Mouse (Mus musculus): ENCODE measurements at regions not wholly inside any gene's neighbourhood (a gene's known extent, or its start where the extent isn't known, plus 50 kb on each side); places are given as distances from the start of the nearest gene placed in this dataset.

- 69% methylated on average over 9 of the region's 9 CpGs for WGBS
- Histone ChIP-seq H3K4me3 (ENCODE audit: low read depth, low read length) (no peak overlapping the region), H3K4me2 (replicated peaks; ENCODE audit: low read depth, low read length) (no peak overlapping the region), H3K27ac (ENCODE audit: low read depth, low read length) (no peak overlapping the region), H3K9ac (ENCODE audit: low read depth, low read length) (no peak overlapping the region), H3K9me3 (ENCODE audit: control insufficient read depth, low read length) (no peaks in the 10 kb centered on the region; the same call in 1 of the 2 replicates), H3K4me1 (replicated peaks; ENCODE audit: control insufficient read depth, insufficient read depth, low read length) (no peaks in the 10 kb centered on the region; the same call in 1 of the 2 replicates), H3K27me3 (ENCODE audit: control insufficient read depth, insufficient read depth, low read length) (peaks cover 15% of the 10 kb centered on the region), H3K36me3 (ENCODE audit: control insufficient read depth, insufficient read depth, low read length) (no peaks in the 10 kb centered on the region)
- DNase-seq (ENCODE audit: low spot score) (no peak), ATAC-seq (ENCODE audit: low FRiP score) (no peak)
Measured at GRCm38 (mm10) chr3:52685434-52686181, 331.4 kb downstream of the Cog6 start.

GRCm38 (mm10) chr3:52680824-52681388 lies 336.1 kb downstream of the Cog6 start:
- Histone ChIP-seq H3K36me3 (ENCODE audit: control insufficient read depth, insufficient read depth, low read length) (no peaks in the 10 kb centered on the region), H3K9me3 (ENCODE audit: control insufficient read depth, low read length) (no peaks in the 10 kb centered on the region; the same call in 1 of the 2 replicates), H3K4me3 (ENCODE audit: low read depth, low read length) (no peak overlapping the region), H3K4me1 (replicated peaks; ENCODE audit: control insufficient read depth, insufficient read depth, low read length) (no peaks in the 10 kb centered on the region; the same call in 1 of the 2 replicates), H3K27ac (ENCODE audit: low read depth, low read length) (no peak overlapping the region), H3K27me3 (ENCODE audit: control insufficient read depth, insufficient read depth, low read length) (peaks cover 28% of the 10 kb centered on the region), H3K9ac (ENCODE audit: low read depth, low read length) (no peak overlapping the region), H3K4me2 (replicated peaks; ENCODE audit: low read depth, low read length) (no peak overlapping the region)
- ATAC-seq (ENCODE audit: low FRiP score) (peak; percentile 76), DNase-seq (ENCODE audit: low spot score) (peak; percentile 42)
- WGBS, result 34% methylated on average over 3 of the region's 3 CpGs

- no peaks in the 10 kb centered on the region; the same call in 1 of the 2 replicates for H3K4me1 ChIP-seq (replicated peaks; ENCODE audit: control insufficient read depth, insufficient read depth, low read length)
- no peak overlapping the region for H3K27ac ChIP-seq (ENCODE audit: low read depth, low read length)
- no peak overlapping the region for H3K4me3 ChIP-seq (ENCODE audit: low read depth, low read length)
- H3K4me2 ChIP-seq (replicated peaks; ENCODE audit: low read depth, low read length), result no peak overlapping the region
- no peaks in the 10 kb centered on the region for H3K36me3 ChIP-seq (ENCODE audit: control insufficient read depth, insufficient read depth, low read length)
- WGBS, result 90% methylated on average over 14 of the region's 14 CpGs
- H3K9ac ChIP-seq (ENCODE audit: low read depth, low read length), result no peak overlapping the region
- no peak for DNase-seq (ENCODE audit: low spot score)
- peaks cover 21% of the 10 kb centered on the region for H3K27me3 ChIP-seq (ENCODE audit: control insufficient read depth, insufficient read depth, low read length)
- ATAC-seq (ENCODE audit: low FRiP score), result no peak
- no peaks in the 10 kb centered on the region; the same call in 1 of the 2 replicates for H3K9me3 ChIP-seq (ENCODE audit: control insufficient read depth, low read length)
Measured at GRCm38 (mm10) chr3:52676886-52677670, 340.0 kb downstream of the Cog6 start.

GRCm38 (mm10) chr3:52670628-52671028 lies 346.4 kb downstream of the Cog6 start:
- Histone ChIP-seq H3K4me3 (ENCODE audit: low read depth, low read length) (no peak overlapping the region), H3K36me3 (ENCODE audit: control insufficient read depth, insufficient read depth, low read length) (no peaks in the 10 kb centered on the region), H3K27ac (ENCODE audit: low read depth, low read length) (no peak overlapping the region), H3K9me3 (ENCODE audit: control insufficient read depth, low read length) (no peaks in the 10 kb centered on the region), H3K9ac (ENCODE audit: low read depth, low read length) (no peak overlapping the region), H3K4me2 (replicated peaks; ENCODE audit: low read depth, low read length) (no peak overlapping the region), H3K4me1 (replicated peaks; ENCODE audit: control insufficient read depth, insufficient read depth, low read length) (no peaks in the 10 kb centered on the region), H3K27me3 (ENCODE audit: control insufficient read depth, insufficient read depth, low read length) (peaks cover under 1% of the 10 kb centered on the region; the same call in 1 of the 2 replicates)
- 94% methylated on average over 8 of the region's 8 CpGs for WGBS
- ATAC-seq (ENCODE audit: low FRiP score), result no peak
- no peak for DNase-seq (ENCODE audit: low spot score)

GRCm38 (mm10) chr3:52663161-52663602 lies 353.9 kb downstream of the Cog6 start:
- Histone ChIP-seq H3K4me2 (replicated peaks; ENCODE audit: low read depth, low read length) (no peak overlapping the region), H3K4me1 (replicated peaks; ENCODE audit: control insufficient read depth, insufficient read depth, low read length) (no peaks in the 10 kb centered on the region), H3K4me3 (ENCODE audit: low read depth, low read length) (no peak overlapping the region), H3K27me3 (ENCODE audit: control insufficient read depth, insufficient read depth, low read length) (no peaks in the 10 kb centered on the region), H3K36me3 (ENCODE audit: control insufficient read depth, insufficient read depth, low read length) (no peaks in the 10 kb centered on the region), H3K9ac (ENCODE audit: low read depth, low read length) (no peak overlapping the region), H3K9me3 (ENCODE audit: control insufficient read depth, low read length) (no peaks in the 10 kb centered on the region), H3K27ac (ENCODE audit: low read depth, low read length) (no peak overlapping the region)
- WGBS, result 47% methylated on average over 5 of the region's 5 CpGs
- ATAC-seq (ENCODE audit: low FRiP score) (no peak), DNase-seq (ENCODE audit: low spot score) (peak; percentile 29)

GRCm38 (mm10) chr3:52662164-52662908 lies 354.7 kb downstream of the Cog6 start:
- H3K36me3 ChIP-seq (ENCODE audit: control insufficient read depth, insufficient read depth, low read length), result no peaks in the 10 kb centered on the region
- H3K9me3 ChIP-seq (ENCODE audit: control insufficient read depth, low read length), result no peaks in the 10 kb centered on the region
- H3K4me1 ChIP-seq (replicated peaks; ENCODE audit: control insufficient read depth, insufficient read depth, low read length), result no peaks in the 10 kb centered on the region
- H3K9ac ChIP-seq (ENCODE audit: low read depth, low read length), result no peak overlapping the region
- H3K27ac ChIP-seq (ENCODE audit: low read depth, low read length), result no peak overlapping the region
- H3K4me3 ChIP-seq (ENCODE audit: low read depth, low read length), result no peak overlapping the region
- no peak for ATAC-seq (ENCODE audit: low FRiP score)
- H3K27me3 ChIP-seq (ENCODE audit: control insufficient read depth, insufficient read depth, low read length), result no peaks in the 10 kb centered on the region
- no peak overlapping the region for H3K4me2 ChIP-seq (replicated peaks; ENCODE audit: low read depth, low read length)
- 92% methylated on average over 15 of the region's 15 CpGs for WGBS
- DNase-seq (ENCODE audit: low spot score), result no peak

GRCm38 (mm10) chr3:52653006-52653405 lies 364.0 kb downstream of the Cog6 start:
- Histone ChIP-seq H3K9ac (ENCODE audit: low read depth, low read length) (no peak overlapping the region), H3K27ac (ENCODE audit: low read depth, low read length) (no peak overlapping the region), H3K9me3 (ENCODE audit: control insufficient read depth, low read length) (no peaks in the 10 kb centered on the region), H3K4me3 (ENCODE audit: low read depth, low read length) (no peak overlapping the region), H3K4me1 (replicated peaks; ENCODE audit: control insufficient read depth, insufficient read depth, low read length) (no peaks in the 10 kb centered on the region), H3K27me3 (ENCODE audit: control insufficient read depth, insufficient read depth, low read length) (no peaks in the 10 kb centered on the region; the same call in 1 of the 2 replicates), H3K4me2 (replicated peaks; ENCODE audit: low read depth, low read length) (no peak overlapping the region), H3K36me3 (ENCODE audit: control insufficient read depth, insufficient read depth, low read length) (no peaks in the 10 kb centered on the region)
- no peak for DNase-seq (ENCODE audit: low spot score)
- WGBS, result 77% methylated on average over 5 of the region's 5 CpGs
- ATAC-seq (ENCODE audit: low FRiP score), result no peak

- Histone ChIP-seq H3K9ac (ENCODE audit: low read depth, low read length) (no peak overlapping the region), H3K9me3 (ENCODE audit: control insufficient read depth, low read length) (no peaks in the 10 kb centered on the region), H3K4me3 (ENCODE audit: low read depth, low read length) (no peak overlapping the region), H3K4me2 (replicated peaks; ENCODE audit: low read depth, low read length) (no peak overlapping the region), H3K27me3 (ENCODE audit: control insufficient read depth, insufficient read depth, low read length) (no peaks in the 10 kb centered on the region; the same call in 1 of the 2 replicates), H3K27ac (ENCODE audit: low read depth, low read length) (no peak overlapping the region), H3K4me1 (replicated peaks; ENCODE audit: control insufficient read depth, insufficient read depth, low read length) (no peaks in the 10 kb centered on the region), H3K36me3 (ENCODE audit: control insufficient read depth, insufficient read depth, low read length) (no peaks in the 10 kb centered on the region)
- no peak for DNase-seq (ENCODE audit: low spot score)
- WGBS, result 84% methylated on average over 2 of the region's 2 CpGs
- no peak for ATAC-seq (ENCODE audit: low FRiP score)
Measured at GRCm38 (mm10) chr3:52652476-52652870, 364.6 kb downstream of the Cog6 start.

All from hindbrain, embryonic 11.5 days (tissue).